Comparison of ENCODE assay signal across 9 mouse cellular contexts in genomic region chr1:93085136-93085535, GRCm38 (mm10). TPM values are rescaled to one million over a fixed set of nuclear protein-coding genes. Genes with fewer than 3 reads are reported as not detected.
A peak's percentile ranks its signal among the peaks of the same experiment; 100 is the strongest.
DNase-seq lines count a peak whose midpoint lies in the region; ATAC-seq lines count a peak whose summit lies in the region.
"Had no signal": no experiment of that assay in that cellular context is flagged by ENCODE, and none has a peak within 500 bp of the region (broad histone marks: within the 10 kb centered on the region; RNA-seq: fewer than 3 reads in every experiment).

No protein-coding gene starts in this region.

- H3K27ac ChIP-seq in kidney, embryonic 16.5 days (ENCODE audit: low read length): no peak overlapping the region
- 0 out of 2 replicates have a peak overlapping the region, but pooled peaks have one; percentile 7 for H3K27ac ChIP-seq in forebrain, embryonic 11.5 days (ENCODE audit: low read depth, low read length)
- no peak overlapping the region for H3K27ac ChIP-seq in lung, embryonic 16.5 days (ENCODE audit: low read length)

- H3K4me3 ChIP-seq in kidney, embryonic 16.5 days (ENCODE audit: low read length): no peak overlapping the region
- H3K4me3 ChIP-seq in forebrain, embryonic 11.5 days (ENCODE audit: low read depth, low read length): no peak overlapping the region
- no peak overlapping the region for H3K4me3 ChIP-seq in lung, embryonic 16.5 days (ENCODE audit: low read length)

- H3K4me1 ChIP-seq in kidney, embryonic 16.5 days (ENCODE audit: insufficient read depth, low read length): no peaks in the 10 kb centered on the region
- H3K4me1 ChIP-seq in forebrain, embryonic 11.5 days (replicated peaks; ENCODE audit: control insufficient read depth, insufficient read depth, low read length): peaks cover 9% of the 10 kb centered on the region; the same call in 1 of the 2 replicates
- H3K4me1 ChIP-seq in lung, embryonic 16.5 days (replicated peaks; ENCODE audit: control insufficient read depth, insufficient read depth, low read length): peaks cover 7% of the 10 kb centered on the region

- peak; percentile 23 for DNase-seq in kidney, postnatal 10 days
- DNase-seq in adipocyte (ENCODE audit: low spot score): peak; percentile 26
- no peak for DNase-seq in forebrain, embryonic 11.5 days (ENCODE audit: low spot score)
- DNase-seq in spleen, postnatal 14 days (ENCODE audit: low spot score in 2 of 2): no peak
- DNase-seq in yolk sac, embryonic 10.5 days (ENCODE audit: low spot score): no peak
- DNase-seq in spleen, adult 18-20 months: no peak

- ATAC-seq in kidney, embryonic 16.5 days (ENCODE audit: low FRiP score, low TSS enrichment): no peak
- ATAC-seq in forebrain, embryonic 11.5 days (replicated peaks; ENCODE audit: low FRiP score): no peak
- peak; percentile 64; the same call in 1 of the 2 replicates for ATAC-seq in lung, embryonic 16.5 days (ENCODE audit: low read depth)

- H3K9me3 ChIP-seq in kidney, embryonic 16.5 days (ENCODE audit: low read length): no peaks in the 10 kb centered on the region
- H3K9me3 ChIP-seq in forebrain, embryonic 11.5 days (ENCODE audit: control insufficient read depth, low read length): no peaks in the 10 kb centered on the region
- no peaks in the 10 kb centered on the region for H3K9me3 ChIP-seq in lung, embryonic 16.5 days (ENCODE audit: control insufficient read depth, low read length)

- no peaks in the 10 kb centered on the region for H3K27me3 ChIP-seq in kidney, embryonic 16.5 days (ENCODE audit: insufficient read depth, low read length)
- H3K27me3 ChIP-seq in forebrain, embryonic 11.5 days (ENCODE audit: control insufficient read depth, insufficient read depth, low read length): no peaks in the 10 kb centered on the region
- H3K27me3 ChIP-seq in lung, embryonic 16.5 days (ENCODE audit: control insufficient read depth, insufficient read depth, low read depth, low read length): no peaks in the 10 kb centered on the region

- H3K36me3 ChIP-seq in kidney, embryonic 16.5 days (ENCODE audit: insufficient read depth, low read length): no peaks in the 10 kb centered on the region
- peaks cover 2% of the 10 kb centered on the region; the same call in 1 of the 2 replicates for H3K36me3 ChIP-seq in forebrain, embryonic 11.5 days (ENCODE audit: control insufficient read depth, insufficient read depth, low read length)
- no peaks in the 10 kb centered on the region for H3K36me3 ChIP-seq in lung, embryonic 16.5 days (ENCODE audit: control insufficient read depth, insufficient read depth, low read length)

- no peak overlapping the region for H3K4me2 ChIP-seq in kidney, embryonic 16.5 days (replicated peaks; ENCODE audit: low read depth, low read length)
- no peak overlapping the region for H3K4me2 ChIP-seq in forebrain, embryonic 11.5 days (ENCODE audit: low read depth, low read length, severe bottlenecking)
- no peak overlapping the region for H3K4me2 ChIP-seq in lung, embryonic 16.5 days (ENCODE audit: low read depth, low read length)

- WGBS in kidney, embryonic 16.5 days: 74% methylated on average over 6 of the region's 6 CpGs
- 56% methylated on average over 6 of the region's 6 CpGs for WGBS in forebrain, embryonic 11.5 days
- 46% methylated on average over 6 of the region's 6 CpGs for WGBS in lung, embryonic 16.5 days

- H3K9ac ChIP-seq in kidney, embryonic 16.5 days (replicated peaks; ENCODE audit: low read length): no peak overlapping the region
- no peak overlapping the region for H3K9ac ChIP-seq in forebrain, embryonic 11.5 days (ENCODE audit: low read length)
- H3K9ac ChIP-seq in lung, embryonic 16.5 days (ENCODE audit: low read length): no peak overlapping the region

RNA-seq across cellular contexts. Expression of gene Kif1a, which starts 16.6 kb away (rescaled TPM):
- 7.4 and 11.6 TPM in 2 replicates for polyA plus RNA-seq in kidney, embryonic 16.5 days (2015; fragmentation: Nextera tagmentation; extraction: Ambion mirVana)
- 79.7 and 86.0 TPM in 2 replicates for polyA plus RNA-seq in forebrain, embryonic 11.5 days (2014; fragmentation: Nextera tagmentation; extraction: Ambion mirVana)
- polyA plus RNA-seq in lung, embryonic 16.5 days (2015; fragmentation: Nextera tagmentation; extraction: Ambion mirVana): 7.9 and 9.2 TPM in 2 replicates

RNA-seq across cellular contexts. Expression of gene Agxt, which starts 49.9 kb away (rescaled TPM):
- polyA plus RNA-seq in kidney, embryonic 16.5 days (2015; fragmentation: Nextera tagmentation; extraction: Ambion mirVana): 0.32 TPM in 1 of 2 replicates, not detected in the other
- polyA plus RNA-seq in forebrain, embryonic 11.5 days (2014; fragmentation: Nextera tagmentation; extraction: Ambion mirVana): not detected in 2 replicates
- 0.24 TPM in 1 of 2 replicates, not detected in the other for polyA plus RNA-seq in lung, embryonic 16.5 days (2015; fragmentation: Nextera tagmentation; extraction: Ambion mirVana)
- polyA plus RNA-seq: frontal cortex, adult 2 months had no signal

Comparison
In these comparisons a context has a peak if more than half of its experiments do, and no peak if none do; other contexts are left out.
1. DNase-seq: peak in kidney, postnatal 10 days (single experiment) and adipocyte (single experiment); none in forebrain, embryonic 11.5 days (single experiment), spleen, postnatal 14 days (0 of 2), yolk sac, embryonic 10.5 days (single experiment) and spleen, adult 18-20 months (0 of 2).